Mouse (Mus musculus) bone marrow, adult 2 months (tissue): ENCODE measurements around the gene Cfap45. TPM values are rescaled to one million over a fixed set of nuclear protein-coding genes. Genes with fewer than 3 reads are reported as not detected.

Experiments used
- H3K27ac ChIP-seq: fragments of 200-500 bp; 2 replicates; pipeline ENCODE4 v1.5.1; 2012; ENCODE audit warnings: low read depth, mild to moderate bottlenecking, control low read depth, inconsistent platforms, low read length; ENCODE audit not compliant: control insufficient read depth, poor library complexity, insufficient read depth
- H3K4me1 ChIP-seq: fragments of 200-500 bp; 2 replicates; pipeline ENCODE4 v1.6.1; 2011; ENCODE audit warnings: low read length; ENCODE audit not compliant: control insufficient read depth, insufficient read depth
- H3K4me3 ChIP-seq: fragments of 200-500 bp; replicated peaks from 2 replicates; pipeline ENCODE3; 2011; ENCODE audit warnings: mild to moderate bottlenecking, low read depth, low read length, control low read depth; ENCODE audit not compliant: control insufficient read depth
- CTCF ChIP-seq: fragments of 200-500 bp; IDR thresholded peaks from 2 replicates; pipeline ENCODE4 v1.5.1; 2011; ENCODE audit warnings: low read length, control low read depth; ENCODE audit not compliant: control insufficient read depth, insufficient read depth
- POLR2A ChIP-seq: fragments of 200-500 bp; IDR thresholded peaks from 2 replicates; pipeline ENCODE4 v1.6.1; 2011; ENCODE audit warnings: low read depth, mild to moderate bottlenecking, control low read depth, low read length, borderline replicate concordance; ENCODE audit not compliant: control insufficient read depth
- WGBS: fragments of 180-500 bp; shearing (Covaris S2); methylation state at CpG from one replicate; pipeline ENCODE4 v1.1.7; 2018; 5-methylcytosine and 5-hydroxymethylcytosine counted together
- polyA plus RNA-seq: library from polyadenylated mRNA; stranded (reverse); fragments of >200 nt; gene quantifications from 2 replicates; pipeline ENCODE4 v1.2.4, GENCODE M21; 2011; ENCODE audit warnings: low replicate concordance; ENCODE audit not compliant: missing spikeins, insufficient read depth, insufficient read length

Cfap45 gene
- polyA plus RNA-seq, 1 experiment: 5.2 TPM

- H3K4me3 ChIP-seq: no peak overlapping the region
- 4% methylated on average over 10 of the region's 10 CpGs for WGBS
- TF ChIP-seq POLR2A: no peak
- no peak for TF ChIP-seq CTCF
- H3K27ac ChIP-seq: no peak overlapping the region
- no peaks in the 10 kb centered on the region; the same call in 1 of the 2 replicates for H3K4me1 ChIP-seq
These were observed 42.8 kb downstream of the Cfap45 start for GRCm38 (mm10) chr1:172563465-172563828.

GRCm38 (mm10) chr1:172566131-172566530, 45.5 kb downstream of the Cfap45 start:
- 28% methylated on average over 3 of the region's 3 CpGs for WGBS
- TF ChIP-seq CTCF (no peak), POLR2A (no peak)
- no peak overlapping the region for H3K27ac ChIP-seq
- no peak overlapping the region for H3K4me3 ChIP-seq
- H3K4me1 ChIP-seq: no peaks in the 10 kb centered on the region; the same call in 1 of the 2 replicates

- TF ChIP-seq POLR2A: no peak
- TF ChIP-seq CTCF: no peak
- Histone ChIP-seq H3K4me1 (no peaks in the 10 kb centered on the region; the same call in 1 of the 2 replicates), H3K4me3 (no peak overlapping the region), H3K27ac (no peak overlapping the region)
- 82% methylated on average over 4 of the region's 4 CpGs for WGBS
These were observed 47.2 kb downstream of the Cfap45 start for GRCm38 (mm10) chr1:172567758-172568157.

GRCm38 (mm10) chr1:172580116-172580515, 59.5 kb downstream of the Cfap45 start:
- no peak for TF ChIP-seq CTCF
- TF ChIP-seq POLR2A: no peak
- Histone ChIP-seq H3K4me1 (no peaks in the 10 kb centered on the region), H3K27ac (no peak overlapping the region), H3K4me3 (no peak overlapping the region)
- WGBS: 75% methylated on average over 6 of the region's 6 CpGs

GRCm38 (mm10) chr1:172582436-172582835, 61.8 kb downstream of the Cfap45 start:
- Histone ChIP-seq H3K4me3 (no peak overlapping the region), H3K27ac (no peak overlapping the region), H3K4me1 (no peaks in the 10 kb centered on the region)
- 79% methylated on average over 8 of the region's 8 CpGs for WGBS
- TF ChIP-seq POLR2A: no peak
- TF ChIP-seq CTCF: no peak

- 74% methylated on average over 6 of the region's 6 CpGs for WGBS
- H3K4me1 ChIP-seq: no peaks in the 10 kb centered on the region; the same call in 1 of the 2 replicates
- TF ChIP-seq POLR2A (no peak), CTCF (no peak)
- H3K4me3 ChIP-seq: no peak overlapping the region
- H3K27ac ChIP-seq: no peak overlapping the region
These were observed 63.7 kb downstream of the Cfap45 start for GRCm38 (mm10) chr1:172584271-172584670.

GRCm38 (mm10) chr1:172585026-172585425, 64.4 kb downstream of the Cfap45 start:
- WGBS: 72% methylated on average over 4 of the region's 4 CpGs
- TF ChIP-seq CTCF (no peak), POLR2A (no peak)
- Histone ChIP-seq H3K4me3 (no peak overlapping the region), H3K4me1 (no peaks in the 10 kb centered on the region; the same call in 1 of the 2 replicates), H3K27ac (no peak overlapping the region)

GRCm38 (mm10) chr1:172585612-172586567, 65.3 kb downstream of the Cfap45 start:
- peaks cover 1% of the 10 kb centered on the region; the same call in 1 of the 2 replicates for H3K4me1 ChIP-seq
- TF ChIP-seq POLR2A: no peak
- TF ChIP-seq CTCF: no peak
- no peak overlapping the region for H3K4me3 ChIP-seq
- 78% methylated on average over 26 of the region's 26 CpGs for WGBS
- H3K27ac ChIP-seq: no peak overlapping the region
